Mouse (Mus musculus): Measurements from ENCODE around the gene Epha8. TPM values are rescaled to one million over a fixed set of nuclear protein-coding genes. Genes with fewer than 3 reads are reported as not detected.

Gene Epha8
- total and polyA plus RNA-seq, 3 experiments, result not detected

DNA sequence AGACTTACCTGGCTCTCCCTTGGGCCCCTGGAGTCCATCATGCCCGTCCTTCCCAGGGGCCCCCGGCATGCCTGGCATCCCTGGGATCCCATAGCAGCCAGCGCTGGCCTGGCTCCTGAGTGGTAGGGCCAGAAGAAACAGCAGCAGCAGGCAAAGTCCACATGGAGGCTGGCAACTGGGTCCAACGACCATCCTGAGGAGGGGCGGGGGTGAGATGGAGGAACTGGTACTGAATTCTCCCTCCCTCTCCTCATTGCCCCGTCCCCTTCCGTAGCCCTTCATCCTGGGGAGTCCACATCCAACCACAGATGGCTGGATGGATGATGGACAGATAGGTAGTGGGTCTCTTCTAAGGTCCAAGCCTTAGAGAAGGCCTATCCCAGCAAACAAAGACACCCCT is 64.2 kb downstream of the Epha8 start:
- DNase-seq (ENCODE audit: extremely low read depth), result no peak
- Histone ChIP-seq H3K9ac (ENCODE audit: insufficient read depth, low read depth) (no peak overlapping the region), H3K4me2 (ENCODE audit: insufficient read depth, low read depth, poor library complexity, severe bottlenecking) (no peak overlapping the region), H3K27me3 (replicated peaks) (peaks cover 96% of the 10 kb centered on the region), H3K9me3 (replicated peaks; ENCODE audit: low read length) (no peaks in the 10 kb centered on the region), H3K36me3 (replicated peaks in 1 of 2; ENCODE audit: control insufficient read depth in 1 of 2, insufficient read depth in 1 of 2, low read length in 1 of 2) (no peaks in the 10 kb centered on the region), H3K4me3 (replicated peaks in 1 of 3; ENCODE audit: low read depth in 2 of 3, low read length in 2 of 3, poor library complexity in 1 of 3) (no peak overlapping the region), H3K27ac (ENCODE audit: insufficient read depth, low read depth) (no peak overlapping the region), H3K4me1 (ENCODE audit: control insufficient read depth in 1 of 2, insufficient read depth in 2 of 2) (0 out of 4 replicates have a peak, but pooled peaks cover 0 to 3% of the 10 kb centered on the region in 2 experiments), H3K79me2 (replicated peaks; ENCODE audit: control insufficient read depth, extremely low read depth, insufficient read depth, poor library complexity, severe bottlenecking) (no peaks in the 10 kb centered on the region)
- dilution Hi-C loops (cut with MboI; ENCODE audit: extremely low pct_ligation_motif_present, extremely low pct_unique_long_range_greater_than_20kb, low sequenced_read_pairs) (no loop called here), in situ Hi-C loops (cut with MboI; ENCODE audit: low pct_ligation_motif_present, low pct_unique_long_range_greater_than_20kb, low sequenced_read_pairs) (loop anchor here (5.0 to 10.0 kb wide), 2 partner anchors 180 to 392 kb away; no protein-coding TSS in a partner anchor)
- TF ChIP-seq JUND (conservative IDR thresholded peaks at IDR 0.05; ENCODE audit: low read depth, low read length), result no peak
- TF ChIP-seq MXI1 (IDR thresholded peaks at IDR 0.05; ENCODE audit: low read depth, low read length), result no peak
- no peak for TF ChIP-seq USF2 (conservative IDR thresholded peaks at IDR 0.05; ENCODE audit: low read depth, low read length)
- TF ChIP-seq MAX (IDR thresholded peaks at IDR 0.05; ENCODE audit: low read length), result no peak
- TF ChIP-seq TCF12 (IDR thresholded peaks at IDR 0.05; ENCODE audit: low read depth, low read length), result no peak
- TF ChIP-seq ZC3H11A (IDR thresholded peaks at IDR 0.05; ENCODE audit: low read depth, low read length), result no peak
- TF ChIP-seq CTCF (conservative IDR thresholded peaks at IDR 0.05 in 1 of 2, IDR thresholded peaks at IDR 0.05 in 1 of 2; ENCODE audit: low read depth in 2 of 2, low read length in 2 of 2), result no peak
- no peak for TF ChIP-seq TBP (conservative IDR thresholded peaks at IDR 0.05; ENCODE audit: low read depth, low read length)
- TF ChIP-seq POLR2A (IDR thresholded peaks at IDR 0.05; ENCODE audit: low read depth, low read length), result no peak

DNA sequence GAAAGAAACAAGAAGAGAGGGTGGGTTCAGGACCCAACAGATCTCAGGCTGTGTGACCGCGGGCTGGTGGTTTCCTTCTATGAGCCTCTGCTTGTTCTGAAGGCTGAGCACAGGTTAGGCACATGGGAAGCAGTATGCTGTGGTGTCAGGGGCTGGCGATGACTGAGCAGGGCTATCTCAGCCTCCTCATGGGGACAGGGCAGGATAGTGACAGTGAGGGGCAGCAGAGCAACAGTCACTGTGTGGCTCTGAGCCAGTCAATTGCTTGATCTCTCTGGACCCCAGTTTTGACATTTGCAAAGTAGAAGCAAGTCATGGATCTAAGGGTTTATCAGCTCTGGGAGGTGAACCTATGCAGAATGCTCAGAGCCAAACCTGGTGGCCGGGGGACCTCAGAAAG is 65.5 kb downstream of the Epha8 start:
- no peaks in the 10 kb centered on the region for H3K36me3 ChIP-seq (replicated peaks in 1 of 2; ENCODE audit: control insufficient read depth in 1 of 2, insufficient read depth in 1 of 2, low read length in 1 of 2)
- H3K79me2 ChIP-seq (replicated peaks; ENCODE audit: control insufficient read depth, extremely low read depth, insufficient read depth, poor library complexity, severe bottlenecking), result no peaks in the 10 kb centered on the region
- H3K4me1 ChIP-seq (ENCODE audit: control insufficient read depth in 1 of 2, insufficient read depth in 2 of 2), result peaks cover 7 to 11% of the 10 kb centered on the region in 2 experiments; a peak in 3 of 4 replicates
- in situ Hi-C loops (cut with MboI; ENCODE audit: low pct_ligation_motif_present, low pct_unique_long_range_greater_than_20kb, low sequenced_read_pairs), result loop anchor here (5.0 to 10.0 kb wide), 2 partner anchors 181 to 394 kb away; no protein-coding TSS in a partner anchor
- TF ChIP-seq SIN3A (IDR thresholded peaks at IDR 0.05; ENCODE audit: low read length) (no peak), POLR2A (IDR thresholded peaks at IDR 0.05; ENCODE audit: low read depth, low read length) (no peak), GABPA (IDR thresholded peaks at IDR 0.05; ENCODE audit: insufficient replicate concordance, low read depth, low read length) (no peak), ZC3H11A (IDR thresholded peaks at IDR 0.05; ENCODE audit: low read depth, low read length) (no peak), E2F4 (IDR thresholded peaks at IDR 0.05; ENCODE audit: insufficient replicate concordance, low read depth, low read length) (no peak), MAFK (IDR thresholded peaks at IDR 0.05; ENCODE audit: insufficient replicate concordance, low read length) (no peak), ETS1 (conservative IDR thresholded peaks at IDR 0.05; ENCODE audit: low read depth, low read length) (no peak), USF1 (IDR thresholded peaks at IDR 0.05; ENCODE audit: low read depth, low read length) (no peak), RAD21 (IDR thresholded peaks at IDR 0.05; ENCODE audit: low read depth, low read length) (no peak), UBTF (IDR thresholded peaks at IDR 0.05; ENCODE audit: low read depth, low read length) (no peak), NRF1 (IDR thresholded peaks at IDR 0.05; ENCODE audit: low read depth, low read length) (no peak), ELF1 (IDR thresholded peaks at IDR 0.05; ENCODE audit: low read depth, low read length) (no peak), JUN (IDR thresholded peaks at IDR 0.05; ENCODE audit: insufficient read depth, low read depth, low read length) (no peak), MEF2A (IDR thresholded peaks at IDR 0.05; ENCODE audit: borderline replicate concordance, low read depth, low read length) (no peak), KAT2A (IDR thresholded peaks at IDR 0.05; ENCODE audit: insufficient replicate concordance, low read length) (no peak), ZNF384 (IDR thresholded peaks at IDR 0.05; ENCODE audit: low read depth, low read length) (no peak), EP300 (IDR thresholded peaks at IDR 0.05; ENCODE audit: low read length) (no peak), ZMIZ1 (IDR thresholded peaks at IDR 0.05; ENCODE audit: low read depth, low read length) (no peak)
- H3K27me3 ChIP-seq (replicated peaks), result peaks cover 97% of the 10 kb centered on the region
- no peak overlapping the region for H3K4me3 ChIP-seq (replicated peaks in 1 of 3; ENCODE audit: low read depth in 2 of 3, low read length in 2 of 3, poor library complexity in 1 of 3)
- no peak for DNase-seq (ENCODE audit: extremely low read depth)
- no peak overlapping the region for H3K4me2 ChIP-seq (ENCODE audit: insufficient read depth, low read depth, poor library complexity, severe bottlenecking)
- H3K27ac ChIP-seq (ENCODE audit: insufficient read depth, low read depth), result no peak overlapping the region
- dilution Hi-C loops (cut with MboI; ENCODE audit: extremely low pct_ligation_motif_present, extremely low pct_unique_long_range_greater_than_20kb, low sequenced_read_pairs), result no loop called here
- no peaks in the 10 kb centered on the region for H3K9me3 ChIP-seq (replicated peaks; ENCODE audit: low read length)
- no peak overlapping the region for H3K9ac ChIP-seq (ENCODE audit: insufficient read depth, low read depth)
